Mouse (Mus musculus) small intestine, adult 2 months (tissue): ENCODE results near the gene Ypel4. TPM values are rescaled to one million over a fixed set of nuclear protein-coding genes. Genes with fewer than 3 reads are reported as not detected.

Experiments
- H3K27ac ChIP-seq: fragments of 200-500 bp; 2 replicates; pipeline ENCODE4 v1.5.1; 2012; ENCODE audit warnings: low read depth, low read length, control low read depth, inconsistent platforms; ENCODE audit not compliant: insufficient read depth
- H3K27me3 ChIP-seq: fragments of 200-500 bp; 2 replicates; pipeline ENCODE4 v1.6.1; 2012; ENCODE audit warnings: mild to moderate bottlenecking, moderate library complexity, low read length, inconsistent platforms; ENCODE audit not compliant: control insufficient read depth, insufficient read depth
- H3K36me3 ChIP-seq: fragments of 200-500 bp; 2 replicates; pipeline ENCODE4 v1.6.1; 2012; ENCODE audit warnings: mild to moderate bottlenecking, low read length, control low read depth, inconsistent platforms; ENCODE audit not compliant: control insufficient read depth, insufficient read depth
- H3K4me1 ChIP-seq: fragments of 200-500 bp; 2 replicates; pipeline ENCODE4 v1.6.1; 2012; ENCODE audit warnings: low read length, inconsistent platforms, mixed read lengths; ENCODE audit not compliant: control insufficient read depth, insufficient read depth, insufficient read length
- H3K4me3 ChIP-seq: fragments of 200-500 bp; 2 replicates; pipeline ENCODE4 v1.5.1; 2012; ENCODE audit warnings: low read depth, mild to moderate bottlenecking, control low read depth, inconsistent platforms, low read length, moderate library complexity
- CTCF ChIP-seq: fragments of 200-500 bp; IDR thresholded peaks from 2 replicates; pipeline ENCODE4 v1.5.1; 2012; ENCODE audit warnings: low read depth, mild to moderate bottlenecking, control low read depth, inconsistent platforms, low read length, moderate library complexity, mixed read lengths; ENCODE audit not compliant: insufficient replicate concordance, insufficient read length; ENCODE audit errors: extremely low read depth
- POLR2A ChIP-seq: fragments of 200-500 bp; IDR thresholded peaks from 2 replicates; pipeline ENCODE4 v1.6.1; 2012; ENCODE audit warnings: low read depth, mild to moderate bottlenecking, control low read depth, inconsistent platforms, low read length, moderate library complexity
- WGBS: fragments of 180-500 bp; shearing (Covaris S2); methylation state at CpG from one replicate; pipeline ENCODE4 v1.1.7; 2018; 5-methylcytosine and 5-hydroxymethylcytosine counted together
- polyA plus RNA-seq: library from polyadenylated mRNA; depleted of rRNA; stranded (reverse); fragments of >200 nt; gene quantifications from 2 replicates; pipeline ENCODE4 v1.2.3, GENCODE M21; 2012

Gene Ypel4
- polyA plus RNA-seq, 1 experiment = 2.4 TPM

GRCm38 (mm10) chr2:84738271-84738911 is 4.5 kb downstream of the Ypel4 start:
- peaks cover 5% of the 10 kb centered on the region; the same call in 1 of the 2 replicates for H3K4me1 ChIP-seq
- H3K4me3 ChIP-seq = peak overlapping the region; percentile 45
- peaks cover 31% of the 10 kb centered on the region for H3K27me3 ChIP-seq
- WGBS = 3% methylated on average over 12 of the region's 12 CpGs
- no peak for TF ChIP-seq POLR2A
- TF ChIP-seq CTCF = peak; percentile 77; the same call in 1 of the 2 replicates
- H3K36me3 ChIP-seq = no peaks in the 10 kb centered on the region
- H3K27ac ChIP-seq = no peak overlapping the region

DNA sequence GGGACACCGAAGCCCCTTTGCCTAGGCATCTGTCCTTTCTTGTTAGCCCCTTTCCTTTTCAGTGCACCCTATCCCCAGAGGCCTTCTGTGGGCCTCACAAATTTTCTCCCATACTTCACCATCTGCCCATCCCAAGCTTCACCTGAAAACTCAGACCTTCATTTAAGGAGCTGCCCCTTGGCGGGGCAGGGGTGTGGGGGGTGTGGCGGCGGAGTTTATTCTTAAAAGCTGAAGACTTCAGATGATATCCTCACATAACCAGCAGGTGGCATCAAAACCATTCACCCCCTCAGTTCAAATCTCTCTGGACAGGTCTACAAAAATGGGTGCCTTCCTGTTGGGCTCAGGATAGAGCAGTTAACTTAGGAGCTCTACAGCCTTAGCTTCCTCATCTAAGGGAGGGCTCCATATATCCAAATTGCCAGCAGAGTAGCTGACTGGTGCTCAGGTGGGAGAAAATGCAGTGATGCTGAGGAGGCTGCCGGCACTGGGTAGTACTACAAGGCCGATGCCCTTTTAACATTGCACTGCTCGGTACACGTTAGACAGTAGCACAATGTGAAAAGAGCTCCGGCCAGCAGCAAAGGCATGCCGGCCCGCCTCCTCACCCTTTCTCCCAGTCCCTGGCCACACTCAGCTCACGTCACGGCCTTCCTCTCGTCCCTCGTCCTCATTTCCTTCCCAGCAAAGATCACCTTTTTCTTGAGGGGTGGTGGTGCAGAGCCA is 6.9 kb downstream of the Ypel4 start:
- H3K36me3 ChIP-seq = no peaks in the 10 kb centered on the region
- peaks cover 16% of the 10 kb centered on the region for H3K27me3 ChIP-seq
- H3K4me3 ChIP-seq = no peak overlapping the region
- WGBS = 83% methylated on average over 15 of the region's 15 CpGs
- H3K27ac ChIP-seq = no peak overlapping the region
- TF ChIP-seq POLR2A (no peak), CTCF (peak; percentile 27; the same call in 1 of the 2 replicates)
- peaks cover 11% of the 10 kb centered on the region for H3K4me1 ChIP-seq

- Histone ChIP-seq H3K36me3 (no peaks in the 10 kb centered on the region), H3K27me3 (peaks cover 5% of the 10 kb centered on the region; the same call in 1 of the 2 replicates), H3K4me3 (peak overlapping the region; percentile 67; the same call in 1 of the 2 replicates), H3K4me1 (peaks cover 11% of the 10 kb centered on the region), H3K27ac (no peak overlapping the region)
- TF ChIP-seq CTCF (no peak), POLR2A (no peak)
- WGBS = 76% methylated on average over 5 of the region's 5 CpGs
Observed at GRCm38 (mm10) chr2:84741841-84742450, 8.1 kb downstream of the Ypel4 start.

DNA sequence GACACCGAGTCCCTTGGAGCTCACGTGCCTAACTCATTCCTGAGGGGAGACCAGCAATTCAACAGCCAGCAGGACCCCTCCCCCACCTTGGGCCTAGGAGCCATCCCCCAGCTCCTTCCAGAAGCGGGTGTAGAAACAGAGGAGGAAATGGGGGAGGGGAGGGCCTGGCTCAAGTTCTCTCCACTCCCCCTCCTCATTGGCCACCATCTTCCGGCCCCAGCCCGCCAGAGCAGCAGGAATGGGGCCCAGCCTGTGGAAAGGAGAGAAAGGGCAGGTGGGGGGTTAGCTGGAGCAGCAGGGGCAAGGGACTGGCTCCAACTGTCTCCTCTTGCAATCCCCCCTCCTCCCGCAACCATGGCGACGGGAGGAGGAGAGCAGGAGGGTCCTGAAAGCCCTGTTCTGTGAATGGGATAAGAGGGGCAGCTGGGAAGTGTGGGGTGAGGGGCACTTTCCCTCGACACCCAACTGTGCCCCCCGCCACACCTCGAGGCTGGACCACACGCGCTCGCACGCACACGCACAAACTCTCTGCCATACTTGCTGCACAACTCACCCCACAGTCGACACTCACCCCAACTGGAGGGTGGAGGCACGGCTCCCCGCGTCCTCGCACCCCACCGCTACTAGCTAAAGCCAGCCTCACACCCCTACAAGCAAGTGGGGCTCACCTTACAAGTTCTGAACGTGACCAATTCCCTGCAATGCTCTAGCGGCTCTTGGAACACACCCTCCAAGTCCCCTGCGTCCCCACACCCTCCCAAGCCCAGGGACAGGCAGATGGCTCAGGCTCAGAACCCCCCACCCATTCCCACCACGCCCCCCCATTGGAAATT is 8.8 kb downstream of the Ypel4 start:
- H3K27ac ChIP-seq = no peak overlapping the region
- H3K27me3 ChIP-seq = no peaks in the 10 kb centered on the region
- H3K4me3 ChIP-seq = peak overlapping the region; percentile 67
- TF ChIP-seq CTCF (no peak), POLR2A (no peak)
- no peaks in the 10 kb centered on the region for H3K36me3 ChIP-seq
- H3K4me1 ChIP-seq = peaks cover 11% of the 10 kb centered on the region
- 53% methylated on average over 26 of the region's 26 CpGs for WGBS

DNA sequence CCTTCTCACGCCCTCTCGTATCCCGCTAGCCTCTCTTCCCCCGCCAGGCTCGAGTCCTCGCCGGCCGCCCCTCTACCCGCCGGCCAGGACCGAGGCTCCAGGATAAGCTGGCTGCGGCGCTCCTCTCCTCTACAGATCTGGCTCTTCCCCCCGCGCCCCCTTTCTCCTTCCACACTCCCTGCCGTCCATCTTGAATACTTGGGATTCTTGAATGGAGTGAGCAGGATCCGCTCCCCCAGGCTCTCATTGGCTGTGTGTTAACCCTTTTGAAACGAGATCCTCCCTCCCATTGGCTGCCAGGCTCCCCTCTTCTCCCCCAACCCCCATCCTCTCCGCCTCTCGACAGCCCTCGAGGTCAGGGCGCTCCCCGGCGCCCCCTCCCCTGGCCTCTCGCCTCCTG is 9.7 kb downstream of the Ypel4 start, which contains the start of gene Gm19426:
Gene Gm19426, minus strand, starts transcription at position 95 of the 400 bp plus-strand sequence.
- H3K27ac ChIP-seq = peak within 1 kb of the TSS; percentile 48; the same call in 1 of the 2 replicates
- under 1% methylated on average over 25 of the region's 25 CpGs for WGBS
- H3K4me3 ChIP-seq = peak within 1 kb of the TSS; percentile 67
- TF ChIP-seq CTCF = no peak
- TF ChIP-seq POLR2A = no peak
- peaks cover 11% of the 10 kb centered on the region for H3K4me1 ChIP-seq
- H3K36me3 ChIP-seq = no peaks in the 10 kb centered on the region
- H3K27me3 ChIP-seq = no peaks in the 10 kb centered on the region

DNA sequence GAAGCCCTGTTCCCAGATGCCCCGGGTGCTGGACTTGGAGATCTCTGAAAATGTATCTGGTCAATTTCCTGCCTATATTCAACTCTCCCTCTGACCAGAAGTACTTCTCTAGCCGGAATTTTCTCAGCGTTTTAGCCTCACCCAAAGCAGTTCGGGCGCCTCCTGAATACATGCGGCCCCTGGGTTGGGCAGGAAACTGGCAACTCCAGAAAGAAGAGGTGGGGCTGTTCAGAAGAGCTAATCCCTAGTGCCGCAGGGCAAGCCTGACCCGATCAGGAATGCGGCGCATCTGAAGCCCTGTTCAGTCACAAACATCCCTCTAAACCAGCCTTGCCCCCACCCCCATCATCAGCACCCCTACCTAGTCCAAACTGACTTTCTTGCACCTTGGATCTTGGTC is 10.3 kb downstream of the Ypel4 start:
- no peak overlapping the region for H3K27ac ChIP-seq
- WGBS = 4% methylated on average over 10 of the region's 10 CpGs
- TF ChIP-seq CTCF = no peak
- TF ChIP-seq POLR2A = no peak
- H3K27me3 ChIP-seq = no peaks in the 10 kb centered on the region
- peaks cover 11% of the 10 kb centered on the region for H3K4me1 ChIP-seq
- no peaks in the 10 kb centered on the region for H3K36me3 ChIP-seq
- peak overlapping the region; percentile 67 for H3K4me3 ChIP-seq
